Mouse (Mus musculus): ENCODE results near the gene Camk1. TPM values are rescaled to one million over a fixed set of nuclear protein-coding genes. Genes with fewer than 3 reads are reported as not detected.

Camk1 gene
- total and polyA plus RNA-seq, 3 experiments, result 7.9 to 13.3 TPM; not detected in 1

- Histone ChIP-seq H3K9ac (ENCODE audit: control insufficient read depth, low read depth, low read length, poor library complexity, severe bottlenecking) (peak within 1 kb of the TSS; percentile 75), H3K4me1 (ENCODE audit: control insufficient read depth in 1 of 2, insufficient read depth in 2 of 2, low read length in 2 of 2) (peaks cover 9 to 23% of the 10 kb centered on the region in 2 experiments), H3K36me3 (ENCODE audit: control insufficient read depth in 1 of 2, insufficient read depth in 2 of 2, low read length in 2 of 2) (peaks cover 3 to 24% of the 10 kb centered on the region in 2 experiments; a peak in 3 of 4 replicates), H3K27ac (ENCODE audit: control insufficient read depth, low read depth, low read length) (peak within 1 kb of the TSS; percentile 87), H3K27me3 (ENCODE audit: control insufficient read depth in 1 of 2, insufficient read depth in 2 of 2, low read length in 2 of 2) (no peaks in the 10 kb centered on the region), H3K9me3 (replicated peaks; ENCODE audit: insufficient read depth, low read length) (no peaks in the 10 kb centered on the region), H3K79me2 (ENCODE audit: control insufficient read depth, insufficient read depth, low read length, poor library complexity) (no peaks in the 10 kb centered on the region), H3K4me3 (ENCODE audit: control insufficient read depth in 1 of 2, insufficient read depth in 1 of 2, low read depth in 2 of 2, low read length in 2 of 2) (peak within 1 kb of the TSS; percentile 73 to 76)
- peak; percentile 99 for DNase-seq (ENCODE audit: low read depth, low spot score)
- TF ChIP-seq ELF1 (IDR thresholded peaks at IDR 0.05; ENCODE audit: low read depth, low read length) (peak; percentile 99), MXI1 (IDR thresholded peaks at IDR 0.05; ENCODE audit: low read depth, low read length) (peak; percentile 84), POLR2A (IDR thresholded peaks at IDR 0.05; ENCODE audit: control insufficient read depth in 1 of 2, insufficient read depth in 1 of 2, low read depth in 1 of 2, low read length in 2 of 2, poor library complexity in 1 of 2) (peak; percentile 65 to 97), EP300 (IDR thresholded peaks at IDR 0.05; ENCODE audit: low read depth in 1 of 2, low read length in 2 of 2) (0 out of 4 replicates have a peak, but pooled peaks of 1 of the 2 experiments have one; percentile 18), RAD21 (IDR thresholded peaks at IDR 0.05; ENCODE audit: low read depth, low read length) (no peak), BHLHE40 (IDR thresholded peaks at IDR 0.05; ENCODE audit: borderline replicate concordance, low read depth, low read length) (no peak), MYC (IDR thresholded peaks at IDR 0.05; ENCODE audit: low read depth, low read length) (peak; percentile 74), CHD1 (IDR thresholded peaks at IDR 0.05; ENCODE audit: low read depth, low read length) (no peak), TBP (IDR thresholded peaks at IDR 0.05; ENCODE audit: low read depth, low read length) (peak; percentile 47), ZKSCAN1 (IDR thresholded peaks at IDR 0.05; ENCODE audit: low read depth, low read length) (no peak), E2F4 (IDR thresholded peaks at IDR 0.05; ENCODE audit: borderline replicate concordance, low read depth, low read length) (peak; percentile 63; the same call in 1 of the 2 replicates), SIN3A (IDR thresholded peaks at IDR 0.05; ENCODE audit: low read length) (peak; percentile 90), POLR2AphosphoS2 (IDR thresholded peaks at IDR 0.05; ENCODE audit: low read length) (peak; percentile 96), ZMIZ1 (IDR thresholded peaks at IDR 0.05; ENCODE audit: low read depth, low read length) (peak; percentile 59), NELFE (IDR thresholded peaks at IDR 0.05; ENCODE audit: low read depth, low read length) (peak; percentile 90), MAZ (IDR thresholded peaks at IDR 0.05; ENCODE audit: low read depth, low read length) (0 out of 2 replicates have a peak, but pooled peaks have one; percentile 16), KAT2A (conservative IDR thresholded peaks at IDR 0.05; ENCODE audit: low read depth, low read length) (peak; percentile 79; the same call in 1 of the 2 replicates), NRF1 (IDR thresholded peaks at IDR 0.05; ENCODE audit: insufficient read depth, low read depth, low read length, poor library complexity, severe bottlenecking) (peak; percentile 78), ETS1 (IDR thresholded peaks at IDR 0.05; ENCODE audit: low read depth, low read length) (0 out of 2 replicates have a peak, but pooled peaks have one; percentile 45), CHD2 (IDR thresholded peaks at IDR 0.05; ENCODE audit: low read length) (peak; percentile 76), USF1 (IDR thresholded peaks at IDR 0.05; ENCODE audit: low read depth, low read length) (no peak), HCFC1 (IDR thresholded peaks at IDR 0.05; ENCODE audit: low read depth, low read length) (peak; percentile 95), TCF12 (IDR thresholded peaks at IDR 0.05; ENCODE audit: low read depth, low read length) (0 out of 2 replicates have a peak, but pooled peaks have one; percentile 35)
Measured at GRCm38 (mm10) chr6:113326533-113327315, 17.1 kb downstream of the Camk1 start, which contains the start of gene Ogg1. Ogg1 (plus strand) TSS chr6:113326972.
